Mouse (Mus musculus) kidney, adult 2 months (tissue): ENCODE results near the gene Tnrc6b.

Experiments used
- CTCF ChIP-seq: fragments of 200-500 bp; conservative IDR thresholded peaks from 2 replicates; pipeline ENCODE4 v1.5.1; 2011; ENCODE audit warnings: low read depth, mild to moderate bottlenecking, control low read depth, low read length, moderate library complexity, mixed read lengths; ENCODE audit not compliant: insufficient read depth, insufficient read length
- POLR2A ChIP-seq: fragments of 200-500 bp; IDR thresholded peaks from one replicate; pipeline ENCODE4 v1.6.1; 2011; ENCODE audit warnings: low read depth, low read length, control low read depth

GRCm38 (mm10) chr15:80969371-80969770 lies 258.3 kb downstream of the Tnrc6b start:
- TF ChIP-seq CTCF = no peak
- no peak for TF ChIP-seq POLR2A
